Mouse (Mus musculus): ENCODE data around the gene Dido1. TPM values are rescaled to one million over a fixed set of nuclear protein-coding genes. Genes with fewer than 3 reads are reported as not detected.
"Not testable (repeated sequence)": the region's sequence is repeated elsewhere in the genome, so short reads cannot be mapped to it uniquely, and the experiment has no call there.

Gene Dido1
- polyA plus RNA-seq, 1 experiment from 2014 or later: 29.6 TPM

GRCm38 (mm10) chr2:180740349-180740748 lies 30.6 kb upstream of the Dido1 start:
- H3K9ac ChIP-seq (replicated peaks): no peak overlapping the region
- ATAC-seq (replicated peaks): no peak
- H3K27me3 ChIP-seq: no peaks in the 10 kb centered on the region
- no peak overlapping the region for H3K4me3 ChIP-seq
- H3K4me2 ChIP-seq (replicated peaks): no peak overlapping the region
- 26% methylated on average over 3 of the region's 3 CpGs for WGBS
- H3K4me1 ChIP-seq: no peaks in the 10 kb centered on the region
- no peaks in the 10 kb centered on the region for H3K36me3 ChIP-seq
- no peaks in the 10 kb centered on the region for H3K9me3 ChIP-seq
- no peak overlapping the region for H3K27ac ChIP-seq (replicated peaks)

DNA sequence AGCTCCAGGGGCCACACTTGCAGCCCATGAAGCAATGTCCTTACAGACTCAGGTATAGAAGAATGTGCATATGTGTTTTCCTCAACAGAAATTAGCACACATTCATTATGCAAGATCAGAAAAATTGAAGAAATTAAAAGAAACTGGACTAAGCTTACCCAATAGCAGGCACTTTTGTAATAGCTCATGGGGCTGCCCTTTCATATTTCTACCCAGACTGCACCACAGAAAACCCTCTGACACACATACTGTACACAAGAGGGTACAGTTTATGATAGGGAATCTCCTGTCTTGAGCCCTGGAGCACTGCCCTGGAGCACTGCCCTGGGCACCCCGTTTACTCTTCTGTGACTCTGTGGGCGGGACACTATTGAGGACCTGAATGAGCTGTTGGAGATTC lies 28.2 kb upstream of the Dido1 start:
- H3K9me3 ChIP-seq: no peaks in the 10 kb centered on the region
- no peak overlapping the region for H3K4me3 ChIP-seq
- H3K27ac ChIP-seq (replicated peaks): no peak overlapping the region
- no peaks in the 10 kb centered on the region for H3K4me1 ChIP-seq
- H3K9ac ChIP-seq (replicated peaks): no peak overlapping the region
- WGBS: 71% methylated on average over 2 of the region's 2 CpGs
- H3K36me3 ChIP-seq: no peaks in the 10 kb centered on the region
- no peak overlapping the region for H3K4me2 ChIP-seq (replicated peaks)
- no peaks in the 10 kb centered on the region for H3K27me3 ChIP-seq
- ATAC-seq (replicated peaks): no peak

GRCm38 (mm10) chr2:180735232-180735631 lies 25.4 kb upstream of the Dido1 start:
- ATAC-seq (replicated peaks): no peak
- Histone ChIP-seq H3K9me3 (no peaks in the 10 kb centered on the region), H3K9ac (replicated peaks) (no peak overlapping the region), H3K4me1 (no peaks in the 10 kb centered on the region), H3K36me3 (no peaks in the 10 kb centered on the region), H3K4me3 (no peak overlapping the region), H3K27ac (replicated peaks) (no peak overlapping the region), H3K27me3 (no peaks in the 10 kb centered on the region), H3K4me2 (replicated peaks) (no peak overlapping the region)
- 77% methylated on average over 7 of the region's 7 CpGs for WGBS

DNA sequence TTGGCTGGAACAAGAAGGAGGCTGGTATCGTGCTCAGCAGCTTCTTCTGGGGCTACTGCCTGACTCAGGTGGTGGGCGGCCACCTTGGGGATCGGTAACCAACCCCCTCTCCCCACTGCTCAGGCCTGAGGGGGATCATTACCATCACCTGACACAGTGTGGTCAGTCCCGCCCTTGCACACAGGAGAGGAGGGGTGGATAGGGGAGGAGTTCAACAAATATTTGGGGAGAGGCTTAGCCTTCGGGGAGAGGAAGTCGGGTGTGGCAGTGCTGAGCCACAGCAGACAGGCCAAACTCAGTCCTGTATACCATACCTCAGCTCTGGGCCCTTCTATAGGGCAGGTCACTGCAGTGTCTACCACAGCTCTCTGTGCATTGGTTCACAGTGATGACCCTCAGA lies 22.2 kb upstream of the Dido1 start:
- 81% methylated on average over 6 of the region's 6 CpGs for WGBS
- Histone ChIP-seq H3K36me3 (no peaks in the 10 kb centered on the region), H3K4me3 (no peak overlapping the region), H3K4me2 (replicated peaks) (no peak overlapping the region), H3K27ac (replicated peaks) (no peak overlapping the region), H3K9ac (replicated peaks) (no peak overlapping the region), H3K4me1 (no peaks in the 10 kb centered on the region), H3K9me3 (no peaks in the 10 kb centered on the region), H3K27me3 (no peaks in the 10 kb centered on the region)
- no peak for ATAC-seq (replicated peaks)

DNA sequence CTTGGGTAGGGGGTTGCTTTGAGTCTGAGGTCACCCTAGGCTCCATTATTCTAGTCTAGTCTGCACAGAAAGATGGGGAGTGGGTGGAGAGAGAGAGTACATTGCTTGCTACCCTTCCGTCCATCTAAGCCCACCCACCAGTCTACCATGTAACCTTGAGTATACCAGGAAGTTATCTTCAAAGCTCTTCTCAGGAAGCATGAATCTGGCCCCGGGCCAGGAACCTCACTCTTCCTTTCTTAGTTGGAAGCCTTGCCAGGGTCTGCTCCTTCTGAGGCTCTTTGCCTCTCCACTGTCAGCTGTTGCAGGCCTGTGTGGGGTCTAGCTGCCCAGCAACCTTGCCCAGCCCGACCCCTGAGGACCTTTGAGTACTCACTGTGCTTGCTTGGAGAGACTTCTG lies 21.2 kb upstream of the Dido1 start:
- no peaks in the 10 kb centered on the region for H3K4me1 ChIP-seq
- WGBS: 72% methylated on average over 3 of the region's 3 CpGs

GRCm38 (mm10) chr2:180727613-180728021 lies 17.8 kb upstream of the Dido1 start:
- H3K4me1 ChIP-seq: no peaks in the 10 kb centered on the region
- no peak overlapping the region for H3K9ac ChIP-seq (replicated peaks)
- H3K27ac ChIP-seq (replicated peaks): no peak overlapping the region
- H3K27me3 ChIP-seq: no peaks in the 10 kb centered on the region
- ATAC-seq (replicated peaks): no peak
- no peak overlapping the region for H3K4me3 ChIP-seq
- H3K4me2 ChIP-seq (replicated peaks): no peak overlapping the region
- peaks cover 7% of the 10 kb centered on the region for H3K36me3 ChIP-seq
- no peaks in the 10 kb centered on the region for H3K9me3 ChIP-seq
- WGBS: 65% methylated on average over 4 of the region's 4 CpGs

More for the DNA sequence above, 21.2 kb upstream of the Dido1 start:
- Histone ChIP-seq H3K27ac (replicated peaks) (no peak overlapping the region), H3K4me3 (no peak overlapping the region), H3K36me3 (no peaks in the 10 kb centered on the region), H3K9ac (replicated peaks) (no peak overlapping the region), H3K9me3 (no peaks in the 10 kb centered on the region), H3K27me3 (no peaks in the 10 kb centered on the region), H3K4me2 (replicated peaks) (no peak overlapping the region)
- no peak for ATAC-seq (replicated peaks)

DNA sequence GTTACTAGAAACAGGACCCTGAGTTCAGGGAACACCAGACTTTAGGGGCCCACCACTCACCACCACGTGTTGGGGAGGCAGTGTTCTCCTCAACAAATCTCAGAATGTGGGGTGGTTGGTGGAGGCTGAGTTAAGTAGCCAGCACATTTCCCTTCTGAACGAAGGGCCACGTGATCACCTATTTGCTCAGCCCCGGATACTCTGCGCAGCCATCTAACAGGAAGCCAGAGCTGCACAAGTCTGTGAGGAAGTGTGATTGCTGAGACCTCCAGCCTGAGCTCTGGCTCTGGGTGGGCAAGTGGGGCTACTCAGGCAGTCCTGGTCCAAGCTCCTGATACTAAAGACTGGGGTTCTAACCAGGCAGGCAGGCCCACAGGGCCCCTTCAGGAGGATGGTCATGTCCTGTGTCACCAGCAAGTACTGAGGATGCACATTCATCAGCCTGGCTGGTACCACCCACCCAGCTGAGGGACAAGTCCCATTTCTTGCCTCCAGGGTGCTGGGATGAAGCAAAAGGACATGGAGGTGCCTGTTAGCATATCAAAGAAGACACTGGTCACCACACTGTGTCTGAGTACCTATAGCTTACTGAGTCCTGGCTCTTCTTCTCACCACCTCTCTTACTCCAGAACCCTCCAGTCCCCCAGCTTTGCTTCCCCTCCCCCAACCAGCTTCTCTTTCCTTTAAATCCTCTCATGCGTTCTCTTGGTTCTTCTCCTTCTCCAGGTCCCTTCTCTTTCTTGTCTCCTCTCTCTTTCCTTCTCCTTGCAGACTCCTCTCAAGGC lies 17.1 kb upstream of the Dido1 start:
- WGBS: 77% methylated on average over 6 of the region's 6 CpGs
- no peak overlapping the region for H3K4me3 ChIP-seq
- H3K9me3 ChIP-seq: no peaks in the 10 kb centered on the region
- no peak overlapping the region for H3K4me2 ChIP-seq (replicated peaks)
- no peak overlapping the region for H3K27ac ChIP-seq (replicated peaks)
- H3K4me1 ChIP-seq: no peaks in the 10 kb centered on the region
- no peak overlapping the region for H3K9ac ChIP-seq (replicated peaks)
- ATAC-seq (replicated peaks): no peak
- H3K36me3 ChIP-seq: peaks cover 14% of the 10 kb centered on the region
- no peaks in the 10 kb centered on the region for H3K27me3 ChIP-seq

DNA sequence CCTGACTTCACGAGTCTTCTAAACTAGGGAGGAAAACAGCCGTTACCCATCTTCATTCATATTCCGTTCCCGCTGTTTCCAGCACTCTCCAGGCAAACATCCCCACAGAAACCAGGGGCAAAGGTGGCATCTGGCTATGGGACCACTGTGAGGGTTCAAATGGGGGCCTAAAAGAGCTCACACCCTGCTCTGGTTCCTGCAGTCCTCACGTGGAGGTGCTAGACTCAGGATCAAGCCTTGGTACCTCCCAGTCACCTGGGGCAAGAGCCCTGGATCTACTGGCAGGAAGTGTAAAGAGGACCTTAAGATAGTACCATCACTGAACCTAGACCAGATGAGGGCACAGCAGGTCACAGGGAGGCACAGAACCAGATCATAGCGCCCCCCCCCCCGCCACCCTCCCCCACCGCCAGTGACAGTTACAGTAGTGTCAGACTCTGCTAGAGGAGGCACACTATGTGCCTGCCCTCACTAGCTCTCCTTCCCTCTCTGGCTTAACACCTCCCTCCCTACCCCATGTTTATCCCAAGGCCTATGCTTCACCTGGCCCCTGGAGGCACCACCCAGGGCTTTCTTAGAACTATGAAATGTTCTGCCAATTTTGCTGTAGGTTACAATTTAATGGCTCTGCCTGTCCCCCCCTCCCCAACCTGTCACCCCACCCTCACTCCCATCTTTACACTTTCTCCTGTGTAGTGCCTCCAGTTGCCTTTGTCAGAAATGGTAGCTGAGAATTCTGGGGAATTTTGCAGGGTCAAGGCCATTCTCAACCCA lies 16.2 kb upstream of the Dido1 start:
- Histone ChIP-seq H3K27ac (replicated peaks) (no peak overlapping the region), H3K4me2 (replicated peaks) (no peak overlapping the region), H3K27me3 (no peaks in the 10 kb centered on the region), H3K4me1 (no peaks in the 10 kb centered on the region), H3K36me3 (peaks cover 22% of the 10 kb centered on the region), H3K9me3 (no peaks in the 10 kb centered on the region), H3K4me3 (no peak overlapping the region), H3K9ac (replicated peaks) (no peak overlapping the region)
- ATAC-seq (replicated peaks): no peak
- 31% methylated on average over 8 of the region's 8 CpGs for WGBS

DNA sequence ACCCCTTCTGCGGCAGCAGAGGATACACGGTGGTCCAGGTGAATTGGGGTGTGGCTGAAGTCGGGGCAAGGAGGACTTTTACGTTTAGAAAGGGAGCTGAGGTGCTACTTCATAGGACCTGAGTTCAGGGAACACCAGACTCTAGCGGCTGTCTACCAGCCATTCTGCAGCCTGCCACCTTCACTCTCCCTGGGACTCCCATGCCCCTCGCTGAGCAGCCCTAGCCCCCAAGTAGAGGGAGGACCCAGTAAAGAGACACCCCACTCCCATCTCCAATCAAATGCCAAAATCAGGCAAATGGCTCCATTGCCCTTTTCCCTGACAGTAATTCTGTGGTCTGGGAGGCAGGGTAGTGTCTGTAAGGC lies 15.6 kb upstream of the Dido1 start:
- Histone ChIP-seq H3K4me2 (replicated peaks) (no peak overlapping the region), H3K36me3 (peaks cover 28% of the 10 kb centered on the region), H3K9me3 (no peaks in the 10 kb centered on the region), H3K9ac (replicated peaks) (no peak overlapping the region), H3K4me1 (no peaks in the 10 kb centered on the region), H3K27me3 (no peaks in the 10 kb centered on the region), H3K27ac (replicated peaks) (no peak overlapping the region), H3K4me3 (no peak overlapping the region)
- ATAC-seq (replicated peaks): no peak
- 8% methylated on average over 6 of the region's 6 CpGs for WGBS

GRCm38 (mm10) chr2:180724585-180725413 lies 15.0 kb upstream of the Dido1 start, which contains the start of gene Slc17a9:
Slc17a9 (plus strand) TSS chr2:180725263.
- H3K9me3 ChIP-seq: no peaks in the 10 kb centered on the region
- WGBS: 8% methylated on average over 18 of the region's 18 CpGs
- peaks cover 33% of the 10 kb centered on the region for H3K36me3 ChIP-seq
- no peak within 1 kb of the TSS for H3K4me2 ChIP-seq (replicated peaks)
- no peak within 1 kb of the TSS for H3K4me3 ChIP-seq
- H3K27me3 ChIP-seq: no peaks in the 10 kb centered on the region
- H3K4me1 ChIP-seq: no peaks in the 10 kb centered on the region
- no peak for ATAC-seq (replicated peaks)
- H3K9ac ChIP-seq (replicated peaks): no peak within 1 kb of the TSS
- H3K27ac ChIP-seq (replicated peaks): no peak within 1 kb of the TSS

DNA sequence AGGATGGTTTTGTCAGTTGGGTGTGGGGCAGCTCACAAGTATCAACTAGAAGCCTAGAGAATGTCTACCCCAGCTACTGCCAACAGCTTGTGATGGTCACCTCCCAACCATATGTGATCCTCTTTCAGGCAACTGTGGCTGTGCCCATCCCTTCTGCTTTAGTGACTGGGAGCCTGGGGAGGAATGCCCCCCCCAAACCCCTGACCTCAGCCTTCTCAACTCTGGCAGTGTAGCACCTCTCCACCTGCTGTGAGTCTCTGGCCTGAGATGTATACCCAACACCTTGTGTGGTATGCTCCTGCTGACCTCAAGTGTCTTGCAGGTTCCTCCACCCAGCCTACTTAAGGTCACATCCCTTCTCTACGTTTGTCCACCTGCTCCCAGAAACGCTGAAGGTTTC lies 14.1 kb upstream of the Dido1 start:
- no peaks in the 10 kb centered on the region for H3K4me1 ChIP-seq
- no peaks in the 10 kb centered on the region for H3K27me3 ChIP-seq
- no peaks in the 10 kb centered on the region for H3K9me3 ChIP-seq
- H3K4me3 ChIP-seq: no peak overlapping the region
- H3K4me2 ChIP-seq (replicated peaks): no peak overlapping the region
- no peak overlapping the region for H3K27ac ChIP-seq (replicated peaks)
- ATAC-seq (replicated peaks): no peak
- H3K9ac ChIP-seq (replicated peaks): no peak overlapping the region
- peaks cover 41% of the 10 kb centered on the region for H3K36me3 ChIP-seq
- WGBS: 84% methylated on average over 2 of the region's 2 CpGs

- not testable (repeated sequence) for H3K27me3 ChIP-seq; ATAC-seq (replicated peaks); H3K4me1 ChIP-seq; H3K9ac ChIP-seq (replicated peaks); H3K9me3 ChIP-seq; H3K4me3 ChIP-seq; H3K4me2 ChIP-seq (replicated peaks); H3K27ac ChIP-seq (replicated peaks)
- H3K36me3 ChIP-seq: peaks cover 51% of the 10 kb centered on the region
- 94% methylated on average over 5 of the region's 5 CpGs for WGBS
Observed at GRCm38 (mm10) chr2:180722748-180723147, 12.9 kb upstream of the Dido1 start.
